In genomic region chr4:41390122-41390521, GRCm38 (mm10) we compare ENCODE assay signal across 8 mouse cellular contexts. TPM values are rescaled to one million over a fixed set of nuclear protein-coding genes. Genes with fewer than 3 reads are reported as not detected.
DNase-seq lines count a peak whose midpoint lies in the region; ATAC-seq and TF ChIP-seq lines count a peak whose summit lies in the region.

No protein-coding gene starts in this region.

- no peak overlapping the region for H3K4me2 ChIP-seq in intestine, embryonic 15.5 days (replicated peaks)
- H3K4me2 ChIP-seq in midbrain, postnatal 0 days (ENCODE audit: low read depth, low read length, poor library complexity, severe bottlenecking): no peak overlapping the region

- no peak overlapping the region for H3K4me3 ChIP-seq in intestine, embryonic 15.5 days (replicated peaks)
- H3K4me3 ChIP-seq in limb, embryonic 10.5 days: no peak overlapping the region
- H3K4me3 ChIP-seq in midbrain, postnatal 0 days (ENCODE audit: low read depth, low read length): no peak overlapping the region

- no peaks in the 10 kb centered on the region for H3K4me1 ChIP-seq in intestine, embryonic 15.5 days (replicated peaks)
- H3K4me1 ChIP-seq in limb, embryonic 10.5 days: no peaks in the 10 kb centered on the region
- no peaks in the 10 kb centered on the region for H3K4me1 ChIP-seq in midbrain, postnatal 0 days (ENCODE audit: insufficient read depth, low read length)

- H3K9ac ChIP-seq in intestine, embryonic 15.5 days: no peak overlapping the region
- no peak overlapping the region for H3K9ac ChIP-seq in midbrain, postnatal 0 days (replicated peaks; ENCODE audit: low read length, poor library complexity, severe bottlenecking)

- H3K9me3 ChIP-seq in intestine, embryonic 15.5 days: no peaks in the 10 kb centered on the region
- no peaks in the 10 kb centered on the region for H3K9me3 ChIP-seq in limb, embryonic 10.5 days (replicated peaks)
- no peaks in the 10 kb centered on the region for H3K9me3 ChIP-seq in midbrain, postnatal 0 days (ENCODE audit: low read length)

- H3K27me3 ChIP-seq in intestine, embryonic 15.5 days (replicated peaks): no peaks in the 10 kb centered on the region
- no peaks in the 10 kb centered on the region for H3K27me3 ChIP-seq in limb, embryonic 10.5 days (ENCODE audit: low read depth, poor library complexity, severe bottlenecking)
- no peaks in the 10 kb centered on the region for H3K27me3 ChIP-seq in midbrain, postnatal 0 days (ENCODE audit: insufficient read depth, low read length)
- H3K27me3 ChIP-seq in splenic B cell, adult 2 months (ENCODE audit: control insufficient read depth, insufficient read depth, low read length, poor library complexity, severe bottlenecking): no peaks in the 10 kb centered on the region

- H3K27ac ChIP-seq in intestine, embryonic 15.5 days: no peak overlapping the region
- no peak overlapping the region for H3K27ac ChIP-seq in limb, embryonic 10.5 days
- H3K27ac ChIP-seq in midbrain, postnatal 0 days (ENCODE audit: low read depth, low read length): no peak overlapping the region

- peak; percentile 46; the same call in 1 of the 2 replicates for ATAC-seq in intestine, embryonic 15.5 days
- peak; percentile 62; the same call in 1 of the 2 replicates for ATAC-seq in midbrain, postnatal 0 days (ENCODE audit: low FRiP score)

- WGBS in intestine, embryonic 15.5 days: 25% methylated on average over 3 of the region's 3 CpGs
- 41% methylated on average over 3 of the region's 3 CpGs for WGBS in limb, embryonic 10.5 days
- WGBS in midbrain, postnatal 0 days: 19% methylated on average over 3 of the region's 3 CpGs

- peaks cover 38% of the 10 kb centered on the region for H3K36me3 ChIP-seq in intestine, embryonic 15.5 days
- H3K36me3 ChIP-seq in limb, embryonic 10.5 days: peaks cover 93% of the 10 kb centered on the region
- peaks cover 26% of the 10 kb centered on the region for H3K36me3 ChIP-seq in midbrain, postnatal 0 days (ENCODE audit: insufficient read depth, low read length)
- H3K36me3 ChIP-seq in splenic B cell, adult 2 months (ENCODE audit: control insufficient read depth, insufficient read depth, low read length, poor library complexity, severe bottlenecking): peaks cover 7% of the 10 kb centered on the region

- peak; percentile 95 for TF ChIP-seq CTCF in midbrain, postnatal 0 days (IDR thresholded peaks at IDR 0.05)

- DNase-seq in 3T3-L1 (ENCODE audit: low read depth, low spot score): peak; percentile 92
- DNase-seq in ZHBTc4 (ENCODE audit: low read depth, low spot score): peak; percentile 84
- DNase-seq in cerebellum, postnatal 36 days: peak; percentile 85 to 89
- DNase-seq in gastrocnemius, adult 18-20 months (ENCODE audit: low spot score): peak; percentile 88
- DNase-seq in limb, embryonic 10.5 days (ENCODE audit: low spot score): peak; percentile 70
- DNase-seq in midbrain, postnatal 0 days (ENCODE audit: low spot score): peak; percentile 87
- peak; percentile 84 for DNase-seq in splenic B cell, adult 2 months (ENCODE audit: low read depth, low spot score)

RNA-seq across cellular contexts. Expression of gene Ubap1, which starts 41.3 kb away (rescaled TPM):
- total RNA-seq in gastrocnemius, adult 18-20 months (2021): 10 to 100 TPM; 38.5 to 41.8 TPM
- polyA plus RNA-seq in intestine, embryonic 15.5 days (2015; fragmentation: Nextera tagmentation; extraction: Ambion mirVana): 50.0 and 56.5 TPM in 2 replicates
- 58.6 and 59.4 TPM in 2 replicates for polyA plus RNA-seq in limb, embryonic 10.5 days (2016; fragmentation: Nextera tagmentation; extraction: Ambion mirVana)
- 35.0 and 42.1 TPM in 2 replicates for total RNA-seq in midbrain, postnatal 0 days (2014; rRNA removed)
- polyA plus RNA-seq in midbrain, postnatal 0 days (2015; fragmentation: Nextera tagmentation; extraction: Ambion mirVana): 55.1 and 58.8 TPM in 2 replicates
